Mouse (Mus musculus): Measurements from ENCODE around the gene Slc16a13. TPM values are rescaled to one million over a fixed set of nuclear protein-coding genes. Genes with fewer than 3 reads are reported as not detected.
A peak's percentile ranks its signal among the peaks of the same experiment; 100 is the strongest.

Slc16a13 gene
- polyA plus RNA-seq, 1 experiment from 2014 or later = 16.1 TPM

GRCm38 (mm10) chr11:70198332-70198731 is 22.5 kb downstream of the Slc16a13 start:
- H3K9me3 ChIP-seq = no peaks in the 10 kb centered on the region
- H3K27me3 ChIP-seq (ENCODE audit: poor library complexity, severe bottlenecking) = no peaks in the 10 kb centered on the region
- H3K36me3 ChIP-seq (replicated peaks) = no peaks in the 10 kb centered on the region
- peaks cover 4% of the 10 kb centered on the region for H3K4me1 ChIP-seq
- 90% methylated on average over 3 of the region's 3 CpGs for WGBS
- no peak for DNase-seq (ENCODE audit: extremely low spot score, low spot score)
- no peak overlapping the region for H3K27ac ChIP-seq
- H3K4me3 ChIP-seq = no peak overlapping the region

GRCm38 (mm10) chr11:70193354-70194285 is 27.2 kb downstream of the Slc16a13 start:
- Histone ChIP-seq H3K27ac (no peak overlapping the region), H3K27me3 (ENCODE audit: poor library complexity, severe bottlenecking) (no peaks in the 10 kb centered on the region), H3K9me3 (no peaks in the 10 kb centered on the region), H3K36me3 (replicated peaks) (no peaks in the 10 kb centered on the region), H3K4me1 (no peaks in the 10 kb centered on the region), H3K4me3 (no peak overlapping the region)
- DNase-seq (ENCODE audit: extremely low spot score, low spot score) = no peak
- WGBS = 73% methylated on average over 11 of the region's 11 CpGs

DNA sequence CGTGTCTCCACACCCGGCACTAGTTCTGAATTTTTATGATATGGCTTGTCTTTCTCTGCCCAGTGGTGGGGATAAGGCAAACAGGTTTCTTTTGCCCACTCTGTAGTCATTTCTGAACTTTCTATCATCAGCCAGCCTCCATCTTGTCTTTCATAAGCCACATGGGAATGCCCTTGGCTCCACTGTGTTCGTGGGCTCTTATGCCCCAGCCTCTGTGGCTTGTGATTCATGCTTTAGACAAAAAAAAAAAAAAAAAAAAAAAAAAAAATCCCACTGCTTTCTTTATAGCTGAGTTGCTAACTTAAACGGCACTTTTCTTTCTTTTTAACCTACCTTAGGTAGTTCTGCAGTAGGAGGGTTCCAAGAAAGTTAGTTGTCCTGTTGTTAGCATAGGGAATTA is 28.7 kb downstream of the Slc16a13 start:
- Histone ChIP-seq H3K27me3 (ENCODE audit: poor library complexity, severe bottlenecking) (no peaks in the 10 kb centered on the region), H3K27ac (no peak overlapping the region), H3K4me3 (no peak overlapping the region), H3K36me3 (replicated peaks) (no peaks in the 10 kb centered on the region), H3K4me1 (no peaks in the 10 kb centered on the region), H3K9me3 (no peaks in the 10 kb centered on the region)
- 82% methylated on average over 4 of the region's 4 CpGs for WGBS
- DNase-seq (ENCODE audit: extremely low spot score, low spot score) = no peak

- no peak overlapping the region for H3K4me3 ChIP-seq
- no peaks in the 10 kb centered on the region for H3K27me3 ChIP-seq (ENCODE audit: poor library complexity, severe bottlenecking)
- no peaks in the 10 kb centered on the region for H3K36me3 ChIP-seq (replicated peaks)
- no peaks in the 10 kb centered on the region for H3K4me1 ChIP-seq
- H3K27ac ChIP-seq = no peak overlapping the region
- WGBS = 91% methylated on average over 6 of the region's 6 CpGs
- DNase-seq (ENCODE audit: extremely low spot score, low spot score) = no peak
- H3K9me3 ChIP-seq = no peaks in the 10 kb centered on the region
Measured at GRCm38 (mm10) chr11:70191188-70191587, 29.7 kb downstream of the Slc16a13 start.

DNA sequence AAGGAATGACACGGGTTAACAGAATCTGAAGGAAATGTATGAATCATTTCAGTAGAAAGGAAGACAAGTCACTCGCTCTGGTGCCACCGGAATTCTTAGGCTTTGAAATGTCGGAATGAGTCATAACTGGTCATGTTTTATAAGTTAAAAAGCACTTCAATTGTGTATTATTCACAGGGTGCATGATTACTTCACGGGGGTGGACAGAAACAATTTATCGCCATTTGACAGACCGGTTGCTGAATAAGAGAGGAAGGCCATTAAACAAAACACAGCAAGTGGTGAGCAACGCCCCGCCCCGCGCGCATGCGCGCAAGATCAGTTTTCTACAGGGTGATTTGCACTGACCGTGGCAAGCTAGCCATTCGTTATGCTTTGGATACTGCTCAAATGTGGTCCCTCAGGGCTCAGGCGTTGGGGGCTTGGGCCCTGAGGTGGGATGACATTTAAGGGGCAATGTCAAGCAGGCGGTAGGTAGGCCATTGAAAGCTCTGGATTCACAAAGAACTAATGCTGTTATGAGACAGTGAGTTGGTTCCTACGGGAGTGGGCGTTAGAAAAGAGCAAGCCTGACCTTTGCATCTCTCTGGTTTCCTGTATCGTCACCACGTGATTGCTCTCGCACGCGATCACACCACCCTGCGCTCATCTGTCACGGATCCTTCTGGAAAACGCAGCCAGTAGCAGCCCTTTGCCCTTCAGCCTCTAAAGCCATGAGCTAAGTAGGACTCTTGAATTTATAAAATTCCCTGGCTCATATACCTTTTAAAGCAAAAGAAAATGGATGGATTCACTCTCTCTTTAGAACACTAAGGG is 31.3 kb downstream of the Slc16a13 start:
- no peak for DNase-seq (ENCODE audit: extremely low spot score, low spot score)
- H3K27ac ChIP-seq = no peak overlapping the region
- no peak overlapping the region for H3K4me3 ChIP-seq
- no peaks in the 10 kb centered on the region for H3K4me1 ChIP-seq
- no peaks in the 10 kb centered on the region for H3K36me3 ChIP-seq (replicated peaks)
- H3K9me3 ChIP-seq = no peaks in the 10 kb centered on the region
- WGBS = 93% methylated on average over 28 of the region's 28 CpGs
- no peaks in the 10 kb centered on the region for H3K27me3 ChIP-seq (ENCODE audit: poor library complexity, severe bottlenecking)

GRCm38 (mm10) chr11:70185120-70185519 is 35.7 kb downstream of the Slc16a13 start:
- no peak for DNase-seq (ENCODE audit: extremely low spot score, low spot score)
- no peaks in the 10 kb centered on the region for H3K4me1 ChIP-seq
- H3K27me3 ChIP-seq (ENCODE audit: poor library complexity, severe bottlenecking) = no peaks in the 10 kb centered on the region
- H3K36me3 ChIP-seq (replicated peaks) = no peaks in the 10 kb centered on the region
- H3K27ac ChIP-seq = no peak overlapping the region
- WGBS = 85% methylated on average over 7 of the region's 7 CpGs
- no peak overlapping the region for H3K4me3 ChIP-seq
- no peaks in the 10 kb centered on the region for H3K9me3 ChIP-seq

- Histone ChIP-seq H3K36me3 (replicated peaks) (no peaks in the 10 kb centered on the region), H3K9me3 (0 out of 2 replicates have a peak, but pooled peaks cover 4% of the 10 kb centered on the region), H3K27ac (no peak overlapping the region), H3K4me1 (no peaks in the 10 kb centered on the region), H3K4me3 (no peak overlapping the region), H3K27me3 (ENCODE audit: poor library complexity, severe bottlenecking) (no peaks in the 10 kb centered on the region)
- WGBS = 93% methylated on average over 4 of the region's 4 CpGs
- no peak for DNase-seq (ENCODE audit: extremely low spot score, low spot score)
Measured at GRCm38 (mm10) chr11:70180496-70180895, 40.4 kb downstream of the Slc16a13 start.

DNA sequence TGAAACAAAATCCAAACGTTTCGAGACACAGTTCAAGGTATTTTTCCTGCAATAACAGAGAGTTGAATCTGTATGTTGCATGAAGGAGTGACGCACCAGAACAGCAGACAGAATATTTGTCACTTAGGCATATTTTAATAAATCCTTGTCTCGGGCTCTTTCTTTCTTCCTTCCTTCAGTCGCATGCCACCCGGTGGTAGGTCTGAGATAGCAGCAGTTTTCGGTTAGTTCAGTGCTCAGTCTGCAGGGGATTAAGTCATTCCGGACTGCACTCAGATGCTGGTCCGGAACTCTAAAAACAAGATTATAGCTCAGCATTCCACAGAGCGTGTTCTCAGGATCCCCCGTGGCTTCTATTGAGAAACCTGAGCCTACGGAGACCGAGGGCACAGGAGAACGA is 41.5 kb downstream of the Slc16a13 start:
- peak; percentile 42 for DNase-seq (ENCODE audit: extremely low spot score, low spot score)
- Histone ChIP-seq H3K27ac (no peak overlapping the region), H3K4me1 (no peaks in the 10 kb centered on the region), H3K9me3 (0 out of 2 replicates have a peak, but pooled peaks cover 4% of the 10 kb centered on the region), H3K36me3 (replicated peaks) (no peaks in the 10 kb centered on the region), H3K4me3 (no peak overlapping the region), H3K27me3 (ENCODE audit: poor library complexity, severe bottlenecking) (no peaks in the 10 kb centered on the region)
- 38% methylated on average over 14 of the region's 14 CpGs for WGBS

DNA sequence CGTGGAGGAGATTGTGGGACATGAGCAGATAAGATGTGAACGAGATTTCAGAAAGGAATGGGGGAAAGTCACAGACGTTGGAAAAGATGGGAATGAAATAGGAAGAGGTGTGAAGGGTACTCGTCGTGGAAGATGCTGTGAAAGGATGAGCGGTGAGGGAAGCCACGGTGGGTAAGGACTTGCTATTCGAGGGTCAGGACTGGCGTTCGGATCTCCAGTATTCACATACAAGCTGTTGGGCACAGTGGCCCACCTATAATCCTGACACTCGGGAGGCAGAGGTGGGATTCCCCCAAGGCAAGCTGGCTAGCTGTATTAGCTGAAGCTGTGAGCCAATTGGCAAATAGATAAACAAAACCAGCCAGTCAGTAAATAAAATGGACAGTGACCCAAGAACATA is 42.1 kb downstream of the Slc16a13 start:
- H3K27ac ChIP-seq = no peak overlapping the region
- H3K27me3 ChIP-seq (ENCODE audit: poor library complexity, severe bottlenecking) = no peaks in the 10 kb centered on the region
- whole genome bisulfite sequencing = 85% methylated on average over 11 of the region's 11 CpGs
- no peaks in the 10 kb centered on the region for H3K4me1 ChIP-seq
- H3K4me3 ChIP-seq = no peak overlapping the region
- no peaks in the 10 kb centered on the region for H3K36me3 ChIP-seq (replicated peaks)
- DNase-seq (ENCODE audit: extremely low spot score, low spot score) = no peak
- 0 out of 2 replicates have a peak, but pooled peaks cover 4% of the 10 kb centered on the region for H3K9me3 ChIP-seq

DNA sequence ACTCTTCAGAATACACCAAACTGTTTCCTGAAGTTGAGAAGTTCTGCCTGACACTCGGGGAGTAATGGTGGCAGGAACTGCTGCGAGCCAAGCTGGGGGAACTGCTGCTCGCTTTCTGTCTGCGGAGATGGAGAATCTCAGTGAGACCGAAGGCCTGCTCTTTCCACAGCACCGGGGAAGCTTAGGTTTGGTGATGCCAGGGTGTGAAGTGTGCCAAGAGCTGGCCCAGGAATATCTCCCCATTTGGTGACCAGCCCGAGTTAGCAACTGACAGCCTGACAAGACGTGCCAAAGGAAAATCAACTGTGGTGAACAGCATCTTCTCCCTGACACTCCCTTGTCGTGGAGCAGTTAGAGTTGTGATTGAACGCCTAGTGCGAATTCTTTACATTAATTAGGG is 42.6 kb downstream of the Slc16a13 start:
- DNase-seq (ENCODE audit: extremely low spot score, low spot score) = no peak
- no peak overlapping the region for H3K27ac ChIP-seq
- no peaks in the 10 kb centered on the region for H3K27me3 ChIP-seq (ENCODE audit: poor library complexity, severe bottlenecking)
- 89% methylated on average over 11 of the region's 11 CpGs for WGBS
- H3K9me3 ChIP-seq = 0 out of 2 replicates have a peak, but pooled peaks cover 4% of the 10 kb centered on the region
- no peaks in the 10 kb centered on the region for H3K4me1 ChIP-seq
- H3K4me3 ChIP-seq = no peak overlapping the region
- no peaks in the 10 kb centered on the region for H3K36me3 ChIP-seq (replicated peaks)

DNA sequence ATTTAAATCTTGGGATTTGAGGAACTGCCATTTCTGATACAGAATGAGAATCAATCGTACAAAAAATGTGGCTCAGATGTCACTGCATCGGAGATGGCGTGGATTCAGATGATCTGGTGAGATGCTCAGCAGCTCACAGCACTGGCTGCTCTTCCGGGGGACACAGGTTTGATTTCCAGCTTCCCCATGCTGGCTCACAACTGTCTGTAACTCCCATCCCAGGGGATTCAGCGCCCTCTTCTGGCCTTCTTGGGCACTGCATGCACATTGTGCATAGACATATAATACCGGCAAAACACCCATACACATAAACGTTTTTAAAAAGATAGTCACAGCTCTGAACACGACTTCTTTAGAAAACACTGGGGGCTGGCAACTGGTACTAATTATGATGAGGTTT is 43.2 kb downstream of the Slc16a13 start:
- Histone ChIP-seq H3K9me3 (0 out of 2 replicates have a peak, but pooled peaks cover 4% of the 10 kb centered on the region), H3K4me3 (no peak overlapping the region), H3K36me3 (replicated peaks) (no peaks in the 10 kb centered on the region), H3K27me3 (ENCODE audit: poor library complexity, severe bottlenecking) (no peaks in the 10 kb centered on the region), H3K4me1 (no peaks in the 10 kb centered on the region), H3K27ac (no peak overlapping the region)
- WGBS = 75% methylated on average over 8 of the region's 8 CpGs
- no peak for DNase-seq (ENCODE audit: extremely low spot score, low spot score)

DNA sequence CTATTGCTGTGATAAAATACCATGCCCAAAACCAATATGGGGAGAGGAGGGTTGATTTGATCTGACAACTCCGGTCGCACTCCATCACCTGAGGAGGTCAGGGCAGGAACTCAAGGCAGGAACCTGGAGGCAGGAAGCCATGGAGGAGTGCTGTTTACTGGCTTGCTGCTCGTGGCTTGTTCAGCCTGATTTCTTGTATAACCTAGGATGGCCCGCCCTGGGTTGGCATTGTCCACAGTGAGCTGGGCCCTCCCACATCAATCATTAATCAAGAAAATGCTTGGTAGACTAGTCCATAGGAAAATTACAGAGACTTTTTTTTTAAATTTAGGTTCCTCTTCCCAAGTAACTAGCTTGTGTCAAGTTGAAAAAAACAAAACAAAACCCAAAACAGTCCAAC is 46.4 kb downstream of the Slc16a13 start:
- Histone ChIP-seq H3K4me1 (no peaks in the 10 kb centered on the region), H3K9me3 (0 out of 2 replicates have a peak, but pooled peaks cover 4% of the 10 kb centered on the region), H3K36me3 (replicated peaks) (no peaks in the 10 kb centered on the region), H3K27me3 (ENCODE audit: poor library complexity, severe bottlenecking) (no peaks in the 10 kb centered on the region), H3K27ac (no peak overlapping the region), H3K4me3 (no peak overlapping the region)
- no peak for DNase-seq (ENCODE audit: extremely low spot score, low spot score)
- 86% methylated on average over 4 of the region's 4 CpGs for WGBS

DNA sequence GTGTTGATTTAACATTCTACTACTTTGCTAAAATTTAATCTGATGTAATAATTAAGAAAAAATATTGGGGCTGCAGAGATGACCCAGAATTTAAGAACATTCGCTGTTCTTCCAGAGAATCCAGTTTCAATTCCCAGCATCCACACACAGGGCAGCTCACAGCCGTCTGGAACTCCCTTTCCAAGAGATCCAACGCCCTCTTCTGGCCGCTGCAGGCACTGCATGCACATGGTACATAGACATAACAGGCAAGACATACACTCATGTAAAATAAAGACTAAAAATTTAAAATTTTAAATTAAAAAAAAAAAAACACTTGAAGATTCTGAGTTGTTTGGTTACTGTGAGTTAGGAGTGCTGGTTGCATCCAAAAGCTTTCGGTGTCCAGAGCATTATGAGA is 48.6 kb downstream of the Slc16a13 start:
- Histone ChIP-seq H3K4me1 (peaks cover 5% of the 10 kb centered on the region), H3K27me3 (ENCODE audit: poor library complexity, severe bottlenecking) (no peaks in the 10 kb centered on the region), H3K9me3 (0 out of 2 replicates have a peak, but pooled peaks cover 4% of the 10 kb centered on the region), H3K36me3 (replicated peaks) (no peaks in the 10 kb centered on the region), H3K4me3 (no peak overlapping the region), H3K27ac (no peak overlapping the region)
- no peak for DNase-seq (ENCODE audit: extremely low spot score, low spot score)
- WGBS = 61% methylated on average over 5 of the region's 5 CpGs

All from forebrain, embryonic 10.5 days (tissue).